Mouse (Mus musculus) layer of hippocampus, adult 11-12 months (tissue): ENCODE measurements around the gene Drap1.
"Not testable (repeated sequence)": the region's sequence is repeated elsewhere in the genome, so short reads cannot be mapped to it uniquely, and the experiment has no call there.

Source experiments
- DNase-seq: peaks from one replicate; pipeline ENCODE4 v3.0.0; 2022; ENCODE audit warnings: low spot score

Drap1 gene

GRCm38 (mm10) chr19:5419630-5420029 lies 5.1 kb downstream of the Drap1 start:
- DNase-seq, result no peak

GRCm38 (mm10) chr19:5418750-5419466 lies 5.9 kb downstream of the Drap1 start:
- no peak for DNase-seq

- peak; percentile 36 for DNase-seq
These were observed 10.2 kb downstream of the Drap1 start for GRCm38 (mm10) chr19:5414534-5414957.

GRCm38 (mm10) chr19:5413840-5414239 lies 10.9 kb downstream of the Drap1 start:
- DNase-seq, result no peak

GRCm38 (mm10) chr19:5411961-5412360 lies 12.8 kb downstream of the Drap1 start:
- no peak for DNase-seq

- no peak for DNase-seq
These were observed 14.1 kb downstream of the Drap1 start for GRCm38 (mm10) chr19:5410641-5411040.

- no peak for DNase-seq
These were observed 15.7 kb downstream of the Drap1 start for GRCm38 (mm10) chr19:5409068-5409467.

- no peak for DNase-seq
These were observed 16.4 kb downstream of the Drap1 start for GRCm38 (mm10) chr19:5408057-5409001.

- peak; percentile 56 for DNase-seq
These were observed 17.6 kb downstream of the Drap1 start for GRCm38 (mm10) chr19:5407133-5407532.

- peak; percentile 54 for DNase-seq
These were observed 18.1 kb downstream of the Drap1 start for GRCm38 (mm10) chr19:5406531-5407126.

GRCm38 (mm10) chr19:5405924-5406323 lies 18.9 kb downstream of the Drap1 start:
- DNase-seq, result no peak

- DNase-seq, result no peak
These were observed 22.5 kb downstream of the Drap1 start, which contains the start of gene Tsga10ip for GRCm38 (mm10) chr19:5402293-5402692. Gene Tsga10ip, minus strand, starts transcription at chr19:5402526.

GRCm38 (mm10) chr19:5401073-5401472 lies 23.7 kb downstream of the Drap1 start:
- DNase-seq, result not testable (repeated sequence)

GRCm38 (mm10) chr19:5395371-5395770 lies 29.4 kb downstream of the Drap1 start:
- DNase-seq, result no peak

- no peak for DNase-seq
These were observed 30.6 kb downstream of the Drap1 start for GRCm38 (mm10) chr19:5394168-5394567.

GRCm38 (mm10) chr19:5392892-5393291 lies 31.9 kb downstream of the Drap1 start:
- no peak for DNase-seq

- DNase-seq, result no peak
These were observed 34.4 kb downstream of the Drap1 start for GRCm38 (mm10) chr19:5390416-5390815.

GRCm38 (mm10) chr19:5389647-5390046 lies 35.1 kb downstream of the Drap1 start:
- DNase-seq, result no peak

GRCm38 (mm10) chr19:5388588-5389242 lies 36.1 kb downstream of the Drap1 start, which contains the start of gene Sart1:
Gene Sart1, minus strand, starts transcription at chr19:5388703.
- DNase-seq, result peak; percentile 96

- no peak for DNase-seq
These were observed 36.8 kb downstream of the Drap1 start for GRCm38 (mm10) chr19:5388011-5388441.

- DNase-seq, result no peak
These were observed 40.1 kb downstream of the Drap1 start for GRCm38 (mm10) chr19:5384715-5385114.

- no peak for DNase-seq
These were observed 41.5 kb downstream of the Drap1 start for GRCm38 (mm10) chr19:5383326-5383725.
